Mouse (Mus musculus) embryonic facial prominence, embryonic 13.5 days (tissue): Measurements from ENCODE around the gene Olfr1013. TPM values are rescaled to one million over a fixed set of nuclear protein-coding genes. Genes with fewer than 3 reads are reported as not detected.

Experiments used
- ATAC-seq: fragments of 200-750 bp; cut with Nextera tagmentation; 2 replicates; pipeline ENCODE4 v1.8.0; 2017; ENCODE audit warnings: low read depth; ENCODE audit not compliant: insufficient number of reproducible peaks, insufficient read depth, low FRiP score, low TSS enrichment
- H3K27ac ChIP-seq: fragments of 300-500 bp; sonication (generic); 2 replicates; pipeline ENCODE4 v1.5.1; 2015; ENCODE audit warnings: moderate library complexity, mild to moderate bottlenecking, inconsistent platforms
- H3K27me3 ChIP-seq: fragments of 300-500 bp; sonication (generic); 2 replicates; pipeline ENCODE4 v1.6.1; 2015; ENCODE audit warnings: mild to moderate bottlenecking, inconsistent platforms
- H3K36me3 ChIP-seq: fragments of 300-500 bp; sonication (generic); 2 replicates; pipeline ENCODE4 v1.6.1; 2015; ENCODE audit warnings: mild to moderate bottlenecking, inconsistent platforms
- H3K4me1 ChIP-seq: fragments of 300-500 bp; sonication (generic); 2 replicates; pipeline ENCODE4 v1.6.1; 2015; ENCODE audit warnings: inconsistent platforms
- H3K4me2 ChIP-seq: fragments of 300-500 bp; sonication (generic); 2 replicates; pipeline ENCODE4 v1.6.1; 2015; ENCODE audit warnings: moderate library complexity, mild to moderate bottlenecking, inconsistent platforms
- H3K4me3 ChIP-seq: fragments of 300-500 bp; sonication (generic); 2 replicates; pipeline ENCODE4 v1.5.1; 2015; ENCODE audit warnings: mild to moderate bottlenecking, inconsistent platforms
- H3K9ac ChIP-seq: fragments of 300-500 bp; sonication (generic); 2 replicates; pipeline ENCODE4 v1.6.1; 2015; ENCODE audit warnings: mild to moderate bottlenecking, inconsistent platforms
- H3K9me3 ChIP-seq: fragments of 300-500 bp; sonication (generic); 2 replicates; pipeline ENCODE4 v1.6.1; 2016; ENCODE audit warnings: inconsistent platforms
- WGBS: fragments of 180-500 bp; shearing (Covaris S2); methylation state at CpG from one replicate; pipeline ENCODE4 v1.1.7; 2015; ENCODE audit warnings: mixed read lengths; 5-methylcytosine and 5-hydroxymethylcytosine counted together
- polyA plus RNA-seq: library from polyadenylated mRNA; unstranded; fragments of >200 nt; fragmentation: Nextera tagmentation; extraction: Ambion mirVana; gene quantifications from 2 replicates; pipeline ENCODE4 v1.2.1, GENCODE M21; 2015

Olfr1013 gene
- polyA plus RNA-seq, result not detected in 2 replicates

DNA sequence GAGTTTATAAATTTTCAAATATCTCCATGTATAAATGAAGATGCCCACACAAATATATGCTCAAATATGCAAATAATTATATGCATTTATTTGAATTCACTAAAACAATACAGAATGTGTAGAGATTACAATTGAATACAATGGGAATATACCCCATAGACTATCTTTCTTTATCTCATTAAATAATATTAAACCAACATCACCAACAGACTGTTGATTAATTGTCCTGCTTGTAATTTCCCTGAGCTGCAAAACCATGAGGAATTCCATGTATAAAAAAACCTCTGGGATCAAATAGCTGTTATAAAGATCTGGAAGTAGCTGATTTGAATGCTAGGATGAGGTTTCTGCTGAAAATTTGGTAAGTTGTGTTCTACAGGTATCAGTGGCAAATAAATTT is at the start of gene Olfr1013:
Gene Olfr1013 (plus strand): TSS at position 301 of the 400 bp plus-strand sequence.
- no peak within 1 kb of the TSS for H3K9ac ChIP-seq
- ATAC-seq, result no peak
- H3K4me3 ChIP-seq, result no peak within 1 kb of the TSS
- H3K36me3 ChIP-seq, result no peaks in the 10 kb centered on the region
- H3K4me2 ChIP-seq, result no peak within 1 kb of the TSS
- H3K4me1 ChIP-seq, result no peaks in the 10 kb centered on the region
- H3K9me3 ChIP-seq, result no peaks in the 10 kb centered on the region
- no peak within 1 kb of the TSS for H3K27ac ChIP-seq
- H3K27me3 ChIP-seq, result no peaks in the 10 kb centered on the region

DNA sequence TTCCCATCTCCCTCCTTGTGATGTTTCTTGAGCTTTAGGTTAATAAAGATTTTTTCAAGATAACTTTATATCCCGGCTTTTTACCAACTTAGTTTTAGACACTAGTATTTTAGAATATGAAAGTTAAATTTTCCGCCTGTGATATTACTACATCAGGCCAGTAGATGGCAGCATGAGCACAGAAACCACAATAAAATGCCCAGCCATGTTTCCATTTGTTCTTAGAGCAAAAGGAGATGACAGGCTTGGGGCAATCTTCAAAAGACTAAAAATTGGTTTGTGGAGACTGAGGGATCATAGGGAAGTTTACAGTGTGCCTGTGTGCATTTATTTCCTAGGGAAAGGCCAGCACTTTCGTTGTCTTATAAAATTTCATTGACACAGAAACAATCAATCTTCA is 41.1 kb upstream of the Olfr1013 start:
- H3K4me3 ChIP-seq, result no peak overlapping the region
- no peak overlapping the region for H3K4me2 ChIP-seq
- H3K27me3 ChIP-seq, result no peaks in the 10 kb centered on the region
- WGBS, result 12% methylated on average over 3 of the region's 3 CpGs
- no peak overlapping the region for H3K9ac ChIP-seq
- H3K36me3 ChIP-seq, result no peaks in the 10 kb centered on the region
- H3K4me1 ChIP-seq, result no peaks in the 10 kb centered on the region
- H3K27ac ChIP-seq, result no peak overlapping the region
- no peaks in the 10 kb centered on the region for H3K9me3 ChIP-seq
- ATAC-seq, result no peak

DNA sequence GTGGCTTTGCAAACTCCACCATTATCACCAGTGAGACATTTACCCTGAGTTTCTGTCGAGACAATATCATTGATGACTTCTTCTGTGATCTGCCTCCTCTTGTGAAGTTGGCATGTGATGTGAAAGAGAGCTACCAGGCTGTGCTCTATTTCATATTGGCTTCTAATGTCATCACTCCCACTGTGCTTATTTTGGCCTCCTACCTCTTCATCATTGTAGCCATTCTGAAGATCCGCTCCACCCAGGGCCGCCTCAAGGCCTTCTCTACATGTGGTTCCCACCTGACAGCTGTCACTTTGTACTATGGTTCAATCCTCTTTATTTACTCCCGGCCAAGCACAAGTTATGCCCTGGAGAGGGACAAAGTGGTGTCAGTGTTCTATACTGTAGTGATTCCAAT is 13.1 kb upstream of the Olfr1013 start:
- Histone ChIP-seq H3K4me1 (no peaks in the 10 kb centered on the region), H3K27ac (no peak overlapping the region)
- WGBS, result 74% methylated on average over 4 of the region's 4 CpGs

DNA sequence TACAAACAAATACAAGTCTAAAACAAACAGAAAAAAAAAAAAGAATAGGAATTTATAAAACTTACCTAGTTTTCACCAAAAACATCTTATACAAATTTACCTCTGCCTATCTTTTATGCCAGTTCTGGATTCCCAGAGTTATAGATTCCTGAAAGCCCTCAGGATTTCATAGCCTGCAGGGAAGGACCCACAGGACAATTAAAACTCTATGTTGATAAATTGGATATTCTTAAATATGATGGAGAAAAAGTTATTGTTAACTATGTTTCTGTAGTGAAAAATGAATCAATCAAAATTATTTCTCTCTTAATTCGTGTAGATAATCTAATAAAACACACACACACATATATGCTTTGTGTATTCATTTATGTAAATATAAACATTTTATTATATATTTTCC is 4.2 kb upstream of the Olfr1013 start, which contains the start of gene Olfr1012:
Gene Olfr1012 (minus strand): TSS at position 101 of the 400 bp plus-strand sequence.
- no peak for ATAC-seq
- WGBS, result 61% methylated on average over 1 of the region's 1 CpGs
- Histone ChIP-seq H3K9me3 (no peaks in the 10 kb centered on the region), H3K4me3 (no peak within 1 kb of the TSS), H3K27ac (no peak within 1 kb of the TSS), H3K4me1 (no peaks in the 10 kb centered on the region), H3K36me3 (no peaks in the 10 kb centered on the region), H3K9ac (no peak within 1 kb of the TSS), H3K27me3 (no peaks in the 10 kb centered on the region), H3K4me2 (no peak within 1 kb of the TSS)

More for the DNA sequence above, 13.1 kb upstream of the Olfr1013 start:
- Histone ChIP-seq H3K9me3 (no peaks in the 10 kb centered on the region), H3K27me3 (no peaks in the 10 kb centered on the region), H3K9ac (no peak overlapping the region), H3K4me2 (no peak overlapping the region), H3K36me3 (no peaks in the 10 kb centered on the region), H3K4me3 (no peak overlapping the region)
- ATAC-seq, result no peak

DNA sequence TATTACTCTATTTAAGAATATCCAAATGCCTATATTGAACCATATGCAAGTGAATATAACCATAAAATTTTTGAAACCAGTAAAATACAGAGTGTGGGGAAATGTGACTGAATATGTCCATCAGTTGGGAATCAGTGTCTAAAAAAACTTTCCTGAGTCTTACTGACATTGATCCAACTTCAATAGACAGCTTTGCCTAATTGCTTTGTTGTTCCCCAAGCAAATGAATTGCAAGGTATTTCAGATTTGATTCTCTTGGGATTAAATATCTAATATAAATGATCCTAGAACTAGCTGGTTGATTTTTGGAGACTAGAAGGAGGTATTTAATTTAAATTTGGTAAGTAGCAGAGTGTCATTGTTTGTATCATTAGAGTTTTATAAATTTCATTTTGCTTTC is 5.5 kb downstream of the Olfr1013 start, which contains the start of gene Olfr1014:
Gene Olfr1014 (plus strand): TSS at position 301 of the 400 bp plus-strand sequence.
- Histone ChIP-seq H3K4me1 (no peaks in the 10 kb centered on the region), H3K27ac (no peak within 1 kb of the TSS), H3K9ac (no peak within 1 kb of the TSS), H3K27me3 (no peaks in the 10 kb centered on the region), H3K4me3 (no peak within 1 kb of the TSS), H3K4me2 (no peak within 1 kb of the TSS), H3K9me3 (no peaks in the 10 kb centered on the region), H3K36me3 (no peaks in the 10 kb centered on the region)
- no peak for ATAC-seq

DNA sequence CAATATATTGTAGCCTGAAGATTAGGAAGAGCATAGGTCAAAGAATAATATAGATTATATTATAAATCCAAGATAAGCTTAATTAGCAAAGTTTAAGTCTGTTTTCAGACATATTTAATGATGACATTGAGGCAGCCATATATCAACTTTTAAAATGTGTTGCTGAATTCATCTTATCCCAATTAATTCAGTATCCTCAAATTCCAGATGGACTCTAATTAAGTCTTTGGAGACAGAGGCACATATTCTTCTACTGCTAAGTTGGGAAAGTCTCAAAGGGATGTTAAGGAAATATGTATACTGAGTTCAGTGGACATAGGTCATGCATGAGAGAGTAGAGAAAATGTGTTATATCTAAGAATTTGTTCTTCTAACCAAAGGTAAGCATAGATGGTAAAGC is 14.8 kb downstream of the Olfr1013 start, which contains the start of gene Olfr1015:
Gene Olfr1015 (plus strand): TSS at position 301 of the 400 bp plus-strand sequence.
- Histone ChIP-seq H3K4me1 (no peaks in the 10 kb centered on the region), H3K4me2 (no peak within 1 kb of the TSS), H3K27ac (no peak within 1 kb of the TSS), H3K36me3 (no peaks in the 10 kb centered on the region), H3K9ac (no peak within 1 kb of the TSS), H3K9me3 (no peaks in the 10 kb centered on the region), H3K4me3 (no peak within 1 kb of the TSS), H3K27me3 (no peaks in the 10 kb centered on the region)
- no peak for ATAC-seq

DNA sequence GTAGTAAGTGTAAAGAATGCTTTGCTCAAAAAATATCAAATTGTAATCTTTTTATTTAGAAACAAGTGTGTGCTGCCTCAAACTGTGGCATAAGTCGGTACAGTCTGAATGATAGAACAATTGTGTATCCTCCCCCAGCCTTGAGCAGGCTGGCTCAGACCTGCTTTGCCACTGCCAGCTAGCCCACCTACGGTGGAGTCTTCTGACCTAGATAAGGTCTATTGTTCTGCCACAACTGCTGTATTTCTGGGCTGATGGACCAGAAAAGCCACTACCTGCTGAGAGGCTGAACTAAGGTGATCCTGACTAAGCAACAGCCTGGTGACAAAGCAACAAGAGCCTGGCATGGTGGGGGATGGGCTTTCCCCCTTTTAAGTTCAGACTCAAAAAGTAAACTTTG is 25.4 kb downstream of the Olfr1013 start:
- ATAC-seq, result no peak
- Histone ChIP-seq H3K4me2 (no peak overlapping the region), H3K27ac (no peak overlapping the region), H3K9me3 (no peaks in the 10 kb centered on the region), H3K36me3 (no peaks in the 10 kb centered on the region), H3K4me3 (no peak overlapping the region), H3K27me3 (no peaks in the 10 kb centered on the region), H3K4me1 (no peaks in the 10 kb centered on the region), H3K9ac (no peak overlapping the region)
- 45% methylated on average over 2 of the region's 2 CpGs for WGBS

DNA sequence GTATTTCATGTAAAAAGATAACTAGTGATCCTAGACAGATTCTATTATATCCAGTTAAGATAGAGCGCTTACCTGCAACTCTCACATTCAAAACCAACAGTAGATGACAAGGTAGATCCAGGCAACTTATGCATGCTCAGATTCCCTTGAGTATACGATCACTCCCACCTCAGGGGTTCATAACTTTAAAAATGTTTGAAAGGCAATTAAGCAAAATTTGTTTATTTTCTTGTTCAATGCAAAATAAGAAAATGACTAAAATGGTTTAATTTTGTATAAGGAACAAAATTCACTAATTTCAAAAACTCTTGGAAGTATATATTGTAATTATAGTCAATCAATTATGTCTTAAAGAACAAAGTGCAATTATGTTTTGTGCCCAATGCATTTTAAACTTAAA is 35.5 kb downstream of the Olfr1013 start, which contains the start of gene Olfr1016:
Gene Olfr1016 (minus strand): TSS at position 101 of the 400 bp plus-strand sequence.
- no peak within 1 kb of the TSS for H3K4me3 ChIP-seq
- no peaks in the 10 kb centered on the region for H3K4me1 ChIP-seq
- H3K36me3 ChIP-seq, result no peaks in the 10 kb centered on the region
- no peak within 1 kb of the TSS for H3K27ac ChIP-seq
- no peak within 1 kb of the TSS for H3K4me2 ChIP-seq
- ATAC-seq, result no peak
- H3K27me3 ChIP-seq, result no peaks in the 10 kb centered on the region
- no peak within 1 kb of the TSS for H3K9ac ChIP-seq
- no peaks in the 10 kb centered on the region for H3K9me3 ChIP-seq
- WGBS, result 86% methylated on average over 2 of the region's 2 CpGs

DNA sequence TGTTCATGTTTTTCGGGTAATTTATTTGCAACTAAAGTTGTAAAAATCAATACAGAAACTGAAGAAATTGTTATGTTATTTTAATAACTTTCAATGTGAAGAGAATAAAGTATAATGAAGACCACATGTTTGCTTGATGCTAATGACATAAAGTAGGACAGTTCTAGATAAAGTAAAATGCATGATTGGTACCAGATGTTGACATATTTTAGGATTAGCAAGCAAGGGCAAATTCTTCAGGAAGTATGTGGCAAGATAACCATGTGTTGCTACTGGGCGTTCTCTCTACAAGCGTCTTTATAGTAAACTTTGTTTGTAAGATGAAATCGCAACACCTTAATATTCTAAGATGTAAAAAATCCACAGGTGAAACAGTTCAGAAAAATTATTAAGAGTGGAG is 37.6 kb downstream of the Olfr1013 start:
- 43% methylated on average over 4 of the region's 4 CpGs for WGBS
- ATAC-seq, result no peak
- Histone ChIP-seq H3K27me3 (no peaks in the 10 kb centered on the region), H3K36me3 (no peaks in the 10 kb centered on the region), H3K4me2 (no peak overlapping the region), H3K9me3 (no peaks in the 10 kb centered on the region), H3K4me1 (no peaks in the 10 kb centered on the region), H3K27ac (no peak overlapping the region), H3K4me3 (no peak overlapping the region), H3K9ac (no peak overlapping the region)

DNA sequence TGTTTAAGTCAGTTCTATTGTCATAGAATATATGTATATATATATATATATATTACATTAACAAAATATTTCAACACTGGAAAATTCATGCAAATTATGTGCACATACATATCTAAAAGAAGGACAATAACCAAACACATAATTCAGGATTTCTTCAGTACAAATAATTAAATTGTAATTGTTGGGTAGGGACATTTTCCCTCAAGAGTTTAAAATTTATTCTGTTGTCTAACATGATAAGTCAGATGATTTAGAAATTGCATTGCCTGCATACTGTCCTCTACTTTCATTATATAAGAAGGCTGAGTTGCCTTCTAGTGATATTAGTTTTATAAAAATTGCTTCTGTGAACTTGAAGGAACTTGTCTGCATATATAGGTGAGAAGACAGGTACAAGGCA is 51.3 kb downstream of the Olfr1013 start, which contains the start of gene Olfr1018:
Gene Olfr1018 (plus strand): TSS at position 301 of the 400 bp plus-strand sequence.
- Histone ChIP-seq H3K27ac (no peak within 1 kb of the TSS), H3K36me3 (no peaks in the 10 kb centered on the region), H3K9me3 (no peaks in the 10 kb centered on the region), H3K9ac (no peak within 1 kb of the TSS), H3K4me3 (no peak within 1 kb of the TSS), H3K4me2 (no peak within 1 kb of the TSS), H3K4me1 (no peaks in the 10 kb centered on the region), H3K27me3 (no peaks in the 10 kb centered on the region)
- no peak for ATAC-seq
